Mouse (Mus musculus): ENCODE measurements around the gene Eps8.

DNA sequence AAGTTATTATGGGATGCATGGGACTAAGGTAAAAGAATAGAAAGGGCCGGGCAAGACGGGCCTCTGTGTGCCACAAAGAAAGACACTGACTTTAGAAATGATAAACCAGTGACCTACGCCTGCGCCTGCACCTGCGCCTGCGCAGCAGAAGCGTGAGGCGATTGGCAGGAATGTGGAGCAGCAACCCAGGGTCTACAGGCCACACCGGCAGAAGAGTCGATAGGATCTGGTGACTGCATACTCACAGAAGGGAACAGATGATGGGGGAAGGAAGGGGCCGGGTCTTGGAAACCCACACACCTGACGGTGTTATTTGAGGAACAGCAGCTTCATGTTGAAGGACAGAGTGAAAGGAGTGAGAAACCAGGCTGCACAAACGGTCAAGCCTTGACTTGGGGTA is 24.3 kb downstream of the Eps8 start:
- TF ChIP-seq POLR2A (IDR thresholded peaks at IDR 0.05; ENCODE audit: borderline replicate concordance, extremely low read depth, low read depth, low read length) (no peak), CTCF (IDR thresholded peaks at IDR 0.05; ENCODE audit: insufficient read depth, low read length) (no peak)

All from lung, adult 2 months (tissue).